Mouse (Mus musculus): ENCODE data around the gene Itih3. TPM values are rescaled to one million over a fixed set of nuclear protein-coding genes. Genes with fewer than 3 reads are reported as not detected.

The Itih3 gene
- polyA plus RNA-seq (2012; rRNA removed): 0.43 and 0.56 TPM in 2 replicates

- DNase-seq: no peak
- WGBS: 61% methylated on average over 6 of the region's 6 CpGs
- TF ChIP-seq POLR2A (IDR thresholded peaks at IDR 0.05; ENCODE audit: low read depth, low read length) (no peak), CTCF (conservative IDR thresholded peaks at IDR 0.05; ENCODE audit: insufficient read depth, insufficient read length, low read depth, low read length) (no peak)
These were observed at the start of gene Itih3 for GRCm38 (mm10) chr14:30923375-30924105. TSS of gene Itih3 (minus strand) at chr14:30923760.

GRCm38 (mm10) chr14:30960366-30960765 lies 36.8 kb upstream of the Itih3 start:
- DNase-seq: peak; percentile 80
- Histone ChIP-seq H3K27me3 (replicated peaks; ENCODE audit: control insufficient read depth, insufficient read depth, low read length) (no peaks in the 10 kb centered on the region), H3K36me3 (ENCODE audit: control insufficient read depth, insufficient read depth, low read length) (peaks cover 2% of the 10 kb centered on the region; the same call in 1 of the 2 replicates), H3K4me3 (ENCODE audit: insufficient read depth, low read depth, low read length) (no peak overlapping the region), H3K27ac (ENCODE audit: insufficient read depth, low read depth, low read length) (peak overlapping the region; percentile 52), H3K4me1 (ENCODE audit: control insufficient read depth, insufficient read depth, low read length) (peaks cover 3% of the 10 kb centered on the region; the same call in 1 of the 2 replicates)
- WGBS: 33% methylated on average over 1 of the region's 1 CpGs
- TF ChIP-seq CTCF (conservative IDR thresholded peaks at IDR 0.05; ENCODE audit: insufficient read depth, insufficient read length, low read depth, low read length): no peak
- no peak for TF ChIP-seq POLR2A (IDR thresholded peaks at IDR 0.05; ENCODE audit: low read depth, low read length)

More at GRCm38 (mm10) chr14:30923375-30924105, at the start of gene Itih3:
- no peaks in the 10 kb centered on the region for H3K36me3 ChIP-seq (ENCODE audit: control insufficient read depth, insufficient read depth, low read length)
- H3K27me3 ChIP-seq (replicated peaks; ENCODE audit: control insufficient read depth, insufficient read depth, low read length): no peaks in the 10 kb centered on the region
- H3K4me1 ChIP-seq (ENCODE audit: control insufficient read depth, insufficient read depth, low read length): no peaks in the 10 kb centered on the region
- no peak within 1 kb of the TSS for H3K27ac ChIP-seq (ENCODE audit: insufficient read depth, low read depth, low read length)
- no peak within 1 kb of the TSS for H3K4me3 ChIP-seq (ENCODE audit: insufficient read depth, low read depth, low read length)

DNA sequence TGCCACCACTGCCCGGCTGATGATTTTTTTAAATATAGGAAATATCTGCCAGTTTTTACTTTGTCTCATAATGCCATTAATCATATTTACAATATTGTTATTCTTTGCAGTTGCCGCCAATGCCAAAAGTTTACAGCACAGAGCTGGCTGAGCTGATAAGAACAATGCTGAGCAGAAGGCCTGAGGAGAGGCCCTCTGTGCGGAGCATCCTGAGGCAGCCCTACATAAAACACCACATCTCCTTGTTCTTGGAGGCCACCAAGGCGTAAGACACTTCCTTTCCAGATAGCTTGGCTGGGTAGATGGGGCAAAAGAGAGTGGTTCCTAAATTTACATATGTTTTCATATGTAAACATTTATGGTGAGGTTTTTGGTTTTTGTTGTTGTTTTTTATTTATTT lies 35.5 kb upstream of the Itih3 start:
- TF ChIP-seq POLR2A (IDR thresholded peaks at IDR 0.05; ENCODE audit: low read depth, low read length) (no peak), CTCF (conservative IDR thresholded peaks at IDR 0.05; ENCODE audit: insufficient read depth, insufficient read length, low read depth, low read length) (no peak)
- DNase-seq: no peak
- Histone ChIP-seq H3K27ac (ENCODE audit: insufficient read depth, low read depth, low read length) (no peak overlapping the region), H3K36me3 (ENCODE audit: control insufficient read depth, insufficient read depth, low read length) (peaks cover 2% of the 10 kb centered on the region; the same call in 1 of the 2 replicates), H3K4me1 (ENCODE audit: control insufficient read depth, insufficient read depth, low read length) (peaks cover 3% of the 10 kb centered on the region; the same call in 1 of the 2 replicates), H3K4me3 (ENCODE audit: insufficient read depth, low read depth, low read length) (no peak overlapping the region), H3K27me3 (replicated peaks; ENCODE audit: control insufficient read depth, insufficient read depth, low read length) (no peaks in the 10 kb centered on the region)
- WGBS: 90% methylated on average over 4 of the region's 4 CpGs

DNA sequence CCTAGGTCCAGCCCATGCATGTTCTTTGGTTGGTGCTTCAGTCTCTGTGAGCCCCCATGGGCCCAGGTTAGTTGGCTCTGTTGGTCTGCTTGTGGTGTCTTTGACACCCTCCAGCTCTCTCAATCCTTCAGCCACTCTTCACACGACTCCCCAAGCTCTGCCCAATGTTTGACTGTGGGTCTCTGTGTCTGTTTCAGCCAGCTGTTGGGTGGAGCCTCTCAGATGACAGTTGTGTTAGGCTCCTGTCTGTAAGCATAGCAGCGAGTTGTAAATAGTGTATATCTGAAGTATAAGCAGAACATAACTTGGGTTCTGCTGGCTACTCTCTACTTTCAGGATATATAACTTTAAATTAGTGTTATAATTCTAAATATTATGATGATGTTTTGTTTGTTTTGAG lies 35.0 kb upstream of the Itih3 start:
- Histone ChIP-seq H3K4me3 (ENCODE audit: insufficient read depth, low read depth, low read length) (no peak overlapping the region), H3K4me1 (ENCODE audit: control insufficient read depth, insufficient read depth, low read length) (peaks cover 3% of the 10 kb centered on the region; the same call in 1 of the 2 replicates), H3K27me3 (replicated peaks; ENCODE audit: control insufficient read depth, insufficient read depth, low read length) (no peaks in the 10 kb centered on the region), H3K27ac (ENCODE audit: insufficient read depth, low read depth, low read length) (no peak overlapping the region), H3K36me3 (ENCODE audit: control insufficient read depth, insufficient read depth, low read length) (peaks cover 2% of the 10 kb centered on the region; the same call in 1 of the 2 replicates)
- 83% methylated on average over 2 of the region's 2 CpGs for WGBS
- TF ChIP-seq CTCF (conservative IDR thresholded peaks at IDR 0.05; ENCODE audit: insufficient read depth, insufficient read length, low read depth, low read length): no peak
- TF ChIP-seq POLR2A (IDR thresholded peaks at IDR 0.05; ENCODE audit: low read depth, low read length): no peak
- no peak for DNase-seq

GRCm38 (mm10) chr14:30951154-30951825 lies 27.7 kb upstream of the Itih3 start, which contains the start of gene Nek4:
TSS of gene Nek4 (plus strand) at chr14:30951377.
- TF ChIP-seq POLR2A (IDR thresholded peaks at IDR 0.05; ENCODE audit: low read depth, low read length) (no peak), CTCF (conservative IDR thresholded peaks at IDR 0.05; ENCODE audit: insufficient read depth, insufficient read length, low read depth, low read length) (0 out of 2 replicates have a peak, but pooled peaks have one; percentile 26)
- DNase-seq: peak; percentile 98
- Histone ChIP-seq H3K4me3 (ENCODE audit: insufficient read depth, low read depth, low read length) (peak within 1 kb of the TSS; percentile 96), H3K27me3 (replicated peaks; ENCODE audit: control insufficient read depth, insufficient read depth, low read length) (no peaks in the 10 kb centered on the region), H3K36me3 (ENCODE audit: control insufficient read depth, insufficient read depth, low read length) (no peaks in the 10 kb centered on the region), H3K4me1 (ENCODE audit: control insufficient read depth, insufficient read depth, low read length) (peaks cover 3% of the 10 kb centered on the region; the same call in 1 of the 2 replicates), H3K27ac (ENCODE audit: insufficient read depth, low read depth, low read length) (peak within 1 kb of the TSS; percentile 58)
- WGBS: under 1% methylated on average over 57 of the region's 57 CpGs

DNA sequence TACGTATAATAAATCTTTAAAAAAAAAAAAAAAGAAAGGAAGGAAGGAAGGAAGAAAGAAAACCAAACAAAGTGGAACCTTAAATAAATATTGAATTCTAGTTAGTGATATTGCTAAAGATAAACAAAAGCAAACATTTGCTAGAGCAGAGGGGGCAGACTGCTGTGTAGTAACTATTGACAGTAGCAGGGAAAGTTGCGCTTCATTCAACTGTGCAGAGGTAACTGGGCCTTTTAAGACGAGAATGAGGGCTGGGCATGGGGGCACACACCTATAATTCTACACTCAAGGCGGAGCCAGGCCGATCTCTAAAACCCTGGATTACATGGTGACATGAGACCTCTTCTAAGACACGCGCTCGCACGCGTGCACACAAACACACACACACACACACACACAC lies 26.4 kb upstream of the Itih3 start:
- no peak for DNase-seq
- Histone ChIP-seq H3K36me3 (ENCODE audit: control insufficient read depth, insufficient read depth, low read length) (no peaks in the 10 kb centered on the region), H3K27me3 (replicated peaks; ENCODE audit: control insufficient read depth, insufficient read depth, low read length) (no peaks in the 10 kb centered on the region), H3K4me3 (ENCODE audit: insufficient read depth, low read depth, low read length) (no peak overlapping the region), H3K4me1 (ENCODE audit: control insufficient read depth, insufficient read depth, low read length) (peaks cover 3% of the 10 kb centered on the region; the same call in 1 of the 2 replicates), H3K27ac (ENCODE audit: insufficient read depth, low read depth, low read length) (no peak overlapping the region)
- whole genome bisulfite sequencing: 95% methylated on average over 10 of the region's 10 CpGs
- no peak for TF ChIP-seq CTCF (conservative IDR thresholded peaks at IDR 0.05; ENCODE audit: insufficient read depth, insufficient read length, low read depth, low read length)
- TF ChIP-seq POLR2A (IDR thresholded peaks at IDR 0.05; ENCODE audit: low read depth, low read length): no peak

GRCm38 (mm10) chr14:30944745-30945144 lies 21.2 kb upstream of the Itih3 start:
- H3K27ac ChIP-seq (ENCODE audit: insufficient read depth, low read depth, low read length): no peak overlapping the region
- H3K27me3 ChIP-seq (replicated peaks; ENCODE audit: control insufficient read depth, insufficient read depth, low read length): no peaks in the 10 kb centered on the region
- no peak overlapping the region for H3K4me3 ChIP-seq (ENCODE audit: insufficient read depth, low read depth, low read length)
- TF ChIP-seq POLR2A (IDR thresholded peaks at IDR 0.05; ENCODE audit: low read depth, low read length) (no peak), CTCF (conservative IDR thresholded peaks at IDR 0.05; ENCODE audit: insufficient read depth, insufficient read length, low read depth, low read length) (no peak)
- peak; percentile 44 for DNase-seq
- 80% methylated on average over 2 of the region's 2 CpGs for WGBS
- peaks cover 3% of the 10 kb centered on the region; the same call in 1 of the 2 replicates for H3K4me1 ChIP-seq (ENCODE audit: control insufficient read depth, insufficient read depth, low read length)
- H3K36me3 ChIP-seq (ENCODE audit: control insufficient read depth, insufficient read depth, low read length): no peaks in the 10 kb centered on the region
